Mouse (Mus musculus): ENCODE data around the gene Abhd11. TPM values are rescaled to one million over a fixed set of nuclear protein-coding genes. Genes with fewer than 3 reads are reported as not detected.
A peak's percentile ranks its signal among the peaks of the same experiment; 100 is the strongest.
"Not testable (repeated sequence)": the region's sequence is repeated elsewhere in the genome, so short reads cannot be mapped to it uniquely, and the experiment has no call there.

Gene Abhd11
- 10 to 100 TPM; 57.1 to 58.5 TPM for total RNA-seq (2021)
- long read RNA-seq, experiment 1, transcript Abhd11-206 (5 exons, 1,473 nt), result minor isoform, 12 of 139 reads
- long read RNA-seq, experiment 1, transcript Abhd11-201 (6 exons, 1,493 nt), result major isoform, 118 of 139 reads
- long read RNA-seq, experiment 1, partial matches to known transcripts, result 1 of 139 reads
- long read RNA-seq, experiment 1, other reads (novel, unspliced or antisense), result 7 of 139 reads
- long read RNA-seq, experiment 2, transcript Abhd11-206 (5 exons, 1,473 nt), result minor isoform, 8 of 114 reads
- long read RNA-seq, experiment 2, transcript Abhd11-201 (6 exons, 1,493 nt), result major isoform, 99 of 114 reads
- long read RNA-seq, experiment 2, partial matches to known transcripts, result 2 of 114 reads
- long read RNA-seq, experiment 2, other reads (novel, unspliced or antisense), result 3 of 114 reads

- DNase-seq, result peak; percentile 99
Observed at GRCm38 (mm10) chr5:135008671-135009589, at the start of gene Abhd11. TSS of gene Abhd11 (plus strand) at chr5:135009152.

DNA sequence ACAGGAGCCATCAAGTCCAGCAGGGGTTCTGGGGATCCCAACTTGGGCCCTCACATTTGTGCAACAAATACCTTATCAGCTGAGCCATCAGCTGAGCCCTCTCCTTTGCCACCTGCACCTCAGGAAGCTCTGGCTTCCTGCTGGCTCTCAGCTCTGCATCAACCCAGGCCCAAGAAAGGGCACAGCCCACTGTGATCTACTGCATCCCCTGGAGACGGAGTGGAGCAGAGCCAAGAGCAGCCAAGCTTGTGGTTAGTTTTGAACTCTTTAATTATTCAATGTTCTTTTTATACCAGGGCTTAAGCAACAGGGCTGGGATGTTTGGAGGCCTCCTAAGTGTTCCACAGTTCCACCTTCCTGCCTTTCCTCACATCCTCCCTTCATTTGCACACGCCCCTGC is 48.5 kb upstream of the Abhd11 start:
- no peak for DNase-seq

DNA sequence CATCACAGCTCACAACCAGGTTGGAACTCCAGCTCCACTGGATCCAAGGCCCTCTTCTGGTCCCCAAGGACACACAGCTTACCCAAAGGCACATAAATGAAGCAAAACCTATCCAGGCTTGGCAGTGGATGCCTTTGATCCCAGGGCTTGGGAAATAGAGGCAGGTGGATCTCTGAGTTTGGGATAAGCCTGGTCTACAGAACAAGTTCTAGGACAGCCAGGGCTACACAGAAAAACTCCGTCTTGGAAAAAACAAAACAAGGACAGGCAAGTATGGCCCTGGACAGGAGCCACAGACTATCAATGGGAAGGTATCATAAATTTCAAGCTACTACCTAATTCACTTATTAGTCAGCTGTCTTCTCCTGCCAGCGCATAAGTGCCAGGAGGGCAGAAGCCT is 47.4 kb upstream of the Abhd11 start:
- DNase-seq, result no peak

DNA sequence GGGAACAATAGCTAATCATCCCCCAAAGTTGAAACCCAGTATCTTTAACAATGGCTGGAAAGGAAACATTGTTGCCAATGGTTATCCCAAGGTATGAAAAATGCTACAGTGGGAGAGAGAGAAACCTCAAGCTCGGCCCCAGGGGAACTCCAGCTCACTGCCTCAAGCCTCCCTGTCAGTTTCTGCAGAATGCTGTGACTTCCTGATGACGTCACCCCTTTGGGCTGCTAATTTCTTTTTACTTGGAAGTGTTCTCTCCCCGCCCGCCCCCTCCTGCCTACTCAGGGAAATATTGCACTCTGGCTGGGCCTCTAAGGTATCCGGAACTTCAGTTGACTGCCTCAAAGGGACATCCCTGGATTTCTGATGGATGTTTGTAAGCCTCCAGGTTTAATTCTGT is 45.4 kb upstream of the Abhd11 start:
- DNase-seq, result no peak

DNA sequence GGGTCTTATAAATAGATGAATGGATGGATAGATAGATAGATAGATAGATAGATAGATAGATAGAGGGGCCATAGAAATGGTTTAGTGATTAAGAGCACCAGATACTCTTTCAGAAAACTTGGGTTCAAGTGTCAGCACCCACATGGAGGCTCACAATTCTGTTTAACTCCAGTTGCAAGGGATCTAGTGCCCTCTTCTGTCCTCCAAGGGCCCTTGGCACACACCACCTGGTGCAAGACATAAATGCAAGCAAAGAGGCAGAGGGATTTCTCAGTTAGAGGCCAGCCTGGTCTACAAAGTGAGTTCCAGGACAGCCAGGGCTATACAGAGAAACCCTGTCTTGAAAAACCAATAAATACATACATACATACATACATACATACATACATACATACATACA is 44.3 kb upstream of the Abhd11 start:
- not testable (repeated sequence) for DNase-seq

DNA sequence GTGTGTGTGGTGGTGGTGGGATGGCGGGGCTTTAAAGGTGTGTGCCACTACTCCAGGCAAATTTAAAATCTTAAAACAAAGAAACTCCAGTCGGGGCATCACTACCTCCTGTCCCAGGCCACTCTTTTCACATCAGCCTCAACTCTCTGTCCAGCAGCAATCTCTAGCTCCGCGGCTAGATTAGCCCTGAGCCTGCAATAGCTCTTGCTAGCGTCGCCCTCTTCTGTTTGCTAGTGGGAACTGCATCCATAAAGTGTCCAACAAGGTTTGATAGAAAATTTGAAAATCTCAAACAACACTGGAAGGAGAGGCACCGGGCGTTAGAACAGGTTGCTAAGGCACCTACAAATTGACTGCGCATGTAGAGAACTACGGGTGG is 43.5 kb upstream of the Abhd11 start:
- peak; percentile 32 for DNase-seq

GRCm38 (mm10) chr5:134965852-134966821 is 42.8 kb upstream of the Abhd11 start:
- peak; percentile 24 for DNase-seq

- no peak for DNase-seq
Observed at GRCm38 (mm10) chr5:134967164-134967944, 41.6 kb upstream of the Abhd11 start.

DNA sequence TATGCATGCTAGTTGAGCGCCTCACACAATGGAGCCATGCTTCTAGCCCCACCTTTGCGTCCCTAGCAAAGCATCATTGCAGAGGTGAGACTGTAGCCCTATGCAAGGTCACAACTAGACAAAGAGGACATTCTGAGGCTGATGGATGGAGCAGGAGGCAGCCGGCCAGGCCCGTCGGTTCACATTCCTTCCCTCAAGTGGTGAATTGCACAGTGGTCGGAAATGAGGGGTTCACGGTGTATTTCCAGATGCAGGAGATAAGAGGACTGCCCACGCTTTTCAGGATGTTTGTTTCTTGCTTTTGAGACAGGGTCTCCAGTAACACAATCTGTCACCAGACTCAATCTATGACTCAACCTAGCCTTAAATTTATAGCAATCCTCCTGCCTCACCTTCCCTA is 38.3 kb upstream of the Abhd11 start:
- no peak for DNase-seq

- no peak for DNase-seq
Observed at GRCm38 (mm10) chr5:134973081-134973480, 35.9 kb upstream of the Abhd11 start.

- no peak for DNase-seq
Observed at GRCm38 (mm10) chr5:134973526-134973925, 35.4 kb upstream of the Abhd11 start.

GRCm38 (mm10) chr5:134974294-134974693 is 34.7 kb upstream of the Abhd11 start:
- no peak for DNase-seq

GRCm38 (mm10) chr5:134974921-134975320 is 34.0 kb upstream of the Abhd11 start:
- DNase-seq, result no peak

GRCm38 (mm10) chr5:134976164-134976563 is 32.8 kb upstream of the Abhd11 start:
- DNase-seq, result no peak

GRCm38 (mm10) chr5:134976577-134977250 is 32.2 kb upstream of the Abhd11 start:
- no peak for DNase-seq

GRCm38 (mm10) chr5:134977837-134978236 is 31.1 kb upstream of the Abhd11 start:
- no peak for DNase-seq

GRCm38 (mm10) chr5:134981149-134981548 is 27.8 kb upstream of the Abhd11 start:
- DNase-seq, result no peak

DNA sequence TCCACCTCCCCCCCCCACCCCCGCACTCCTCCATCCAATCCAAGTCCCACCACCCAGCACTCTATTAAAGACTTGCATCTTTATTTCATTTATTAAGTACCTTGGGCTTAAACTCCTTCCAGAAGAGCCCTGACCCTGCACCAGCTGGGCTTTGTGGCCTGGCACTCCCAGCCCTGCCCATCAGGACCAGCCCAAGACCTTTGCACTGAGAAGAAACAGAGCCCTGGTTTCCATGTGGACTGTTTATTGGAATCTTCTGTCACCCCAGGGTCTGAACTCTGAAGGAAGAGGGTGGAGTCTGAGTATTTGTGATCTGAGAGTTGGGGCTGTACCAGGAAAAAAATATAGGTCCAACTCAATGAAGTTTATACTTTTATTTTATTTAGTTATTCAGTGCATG is 25.8 kb upstream of the Abhd11 start:
- DNase-seq, result no peak

GRCm38 (mm10) chr5:134983771-134984170 is 25.2 kb upstream of the Abhd11 start:
- DNase-seq, result no peak

DNA sequence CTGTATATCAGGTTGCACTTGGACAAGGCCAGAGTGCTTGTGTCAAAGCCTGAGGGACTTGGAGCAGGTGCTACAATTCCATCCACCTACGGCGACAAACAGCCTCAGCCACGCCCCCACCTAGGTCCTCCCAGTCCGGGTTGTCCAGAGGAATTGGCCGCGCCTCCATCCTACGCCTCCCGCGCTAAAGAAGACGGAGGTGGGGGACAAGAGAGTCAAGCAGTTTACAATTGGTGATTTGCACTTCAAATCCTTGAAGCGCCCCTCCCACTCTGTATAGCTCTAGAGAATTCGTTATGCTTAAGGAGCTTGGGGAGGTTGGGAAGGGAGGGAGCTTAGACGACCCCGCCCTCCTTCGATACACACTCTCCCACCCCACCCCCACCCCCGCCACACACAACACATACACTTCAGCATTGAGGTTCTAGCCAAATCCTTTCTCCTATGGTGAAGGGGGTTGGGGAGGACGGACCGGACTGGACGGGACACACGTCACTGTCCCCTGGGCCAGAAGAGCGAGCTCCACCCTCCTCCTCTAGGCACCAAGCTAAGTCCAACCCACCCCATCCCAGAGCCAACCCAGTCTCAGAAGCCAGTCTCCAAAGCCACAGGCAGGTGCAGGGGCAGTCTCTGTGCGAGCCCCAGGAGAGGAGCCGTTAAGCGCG is 23.2 kb upstream of the Abhd11 start, which contains the start of gene Cldn3:
Cldn3 (plus strand) TSS at position 582 of the 665 bp plus-strand sequence.
- no peak for DNase-seq
